Mouse (Mus musculus) E14TG2a.4 (cell line): ENCODE measurements around the gene Lamc2.

Experiments
- CTCF ChIP-seq: conservative IDR thresholded peaks from 2 replicates; pipeline ENCODE4 v1.5.1; 2014; ENCODE audit warnings: low read length
- POU5F1 ChIP-seq: IDR thresholded peaks from 2 replicates; pipeline ENCODE4 v1.6.1; 2014; ENCODE audit warnings: low read length, borderline replicate concordance

DNA sequence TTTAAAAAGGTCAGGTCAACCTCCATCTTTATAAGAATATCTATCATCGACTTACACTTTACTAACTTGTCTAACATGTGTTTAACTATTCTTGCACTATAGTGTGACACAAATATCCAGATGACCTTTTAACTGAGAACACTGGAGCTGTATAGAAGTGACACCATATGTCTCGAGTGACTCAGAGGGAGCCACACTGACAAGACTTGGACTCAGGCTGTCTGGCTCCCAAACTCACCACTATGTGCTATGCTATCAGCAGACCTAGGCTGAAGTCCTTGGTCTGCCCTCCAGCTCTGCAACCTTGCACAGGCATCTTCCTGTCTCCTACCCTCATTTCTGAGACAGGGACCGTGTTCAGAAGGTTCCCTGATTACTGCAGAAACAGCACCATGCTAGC lies 22.4 kb downstream of the Lamc2 start:
- TF ChIP-seq CTCF (no peak), POU5F1 (no peak)
